Mouse (Mus musculus) urinary bladder, postnatal 10 days (tissue): Measurements from ENCODE around the gene Hlx.

Experiments used
- DNase-seq: peaks from one replicate; pipeline ENCODE4 v3.0.0; 2022; ENCODE audit warnings: low spot score

Hlx gene

DNA sequence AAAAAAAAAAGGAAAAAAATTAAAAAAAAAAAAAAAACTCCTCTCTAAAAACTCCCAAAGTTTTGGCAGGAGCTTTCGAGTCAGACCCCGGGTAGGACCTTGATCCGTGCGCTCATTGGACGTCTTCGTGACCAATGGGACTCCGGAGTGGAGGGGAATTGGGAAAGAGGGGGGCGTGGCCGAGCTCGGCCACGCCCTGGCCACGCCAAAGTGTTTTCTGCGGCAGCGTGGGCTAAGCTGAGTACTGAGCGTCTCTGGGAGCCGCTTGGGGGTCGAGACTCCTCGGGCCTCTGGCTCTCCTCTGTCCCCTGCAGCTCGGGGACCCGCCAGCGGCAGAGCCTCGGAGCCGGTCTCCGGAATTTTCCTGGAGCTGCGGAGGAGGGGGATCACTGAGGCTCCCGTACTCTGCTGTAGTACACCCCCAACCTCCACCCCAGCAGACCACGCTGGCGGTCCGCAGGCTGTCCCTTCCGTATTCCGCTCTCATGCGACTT lies at the start of gene Hlx:
Hlx (minus strand) TSS at position 64 of the 494 bp plus-strand sequence.
- no peak for DNase-seq

DNA sequence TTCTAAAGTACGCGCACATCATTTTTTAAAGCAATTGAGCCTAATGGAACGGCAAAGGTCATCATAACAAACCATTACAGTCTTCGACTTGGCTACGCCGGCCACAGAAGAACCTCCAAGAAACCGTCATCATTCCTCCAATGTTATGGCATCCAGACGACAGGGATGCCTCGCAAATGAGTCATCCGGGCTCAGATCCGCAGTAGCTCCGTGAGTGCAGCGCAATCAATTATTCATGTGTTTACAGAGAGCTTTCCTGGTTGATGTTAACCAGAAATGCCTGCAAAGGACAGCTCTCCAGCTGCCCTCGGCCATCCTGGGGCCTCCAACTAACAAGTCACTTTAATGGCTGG lies 49.7 kb upstream of the Hlx start:
- DNase-seq = no peak

DNA sequence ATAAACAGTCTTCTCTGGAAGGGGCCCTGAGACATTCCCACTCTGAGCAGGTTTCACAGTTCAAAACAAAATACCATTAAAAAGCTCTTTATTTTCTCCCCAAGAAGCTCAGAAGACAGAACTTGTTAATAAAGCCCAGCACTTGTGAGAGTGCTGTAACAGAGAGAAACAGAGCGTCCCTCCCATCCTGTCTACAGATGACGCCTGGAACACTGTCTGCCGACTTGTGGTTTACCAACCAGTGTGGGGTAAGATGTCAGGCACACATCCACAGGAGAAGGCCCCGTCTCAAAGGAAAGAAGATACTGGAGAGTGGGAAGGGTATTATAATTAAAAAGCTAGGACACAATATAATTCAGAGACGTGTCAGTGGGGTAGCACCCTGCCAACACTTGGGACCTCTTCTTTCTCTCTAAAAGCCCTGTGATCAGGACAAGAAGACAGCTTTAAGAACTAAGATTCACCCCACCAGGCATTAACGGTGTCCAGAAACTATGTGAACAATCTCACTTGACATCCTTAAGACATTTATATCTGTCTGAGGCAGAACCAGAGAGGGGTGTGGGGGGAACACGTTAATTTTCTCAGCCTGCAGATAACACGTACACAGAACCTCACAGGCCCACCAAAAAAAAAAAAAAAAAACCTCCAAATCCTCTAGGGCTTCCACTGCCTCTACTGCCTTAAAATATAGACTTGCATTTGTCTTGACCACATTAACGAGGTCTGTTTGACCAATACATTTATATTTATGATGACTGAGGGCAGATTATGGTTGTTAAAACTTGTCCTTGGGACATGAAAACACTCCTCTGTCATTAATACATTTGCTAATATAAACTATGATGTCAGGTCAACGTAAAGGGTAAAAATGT lies 49.1 kb upstream of the Hlx start:
- DNase-seq = no peak

DNA sequence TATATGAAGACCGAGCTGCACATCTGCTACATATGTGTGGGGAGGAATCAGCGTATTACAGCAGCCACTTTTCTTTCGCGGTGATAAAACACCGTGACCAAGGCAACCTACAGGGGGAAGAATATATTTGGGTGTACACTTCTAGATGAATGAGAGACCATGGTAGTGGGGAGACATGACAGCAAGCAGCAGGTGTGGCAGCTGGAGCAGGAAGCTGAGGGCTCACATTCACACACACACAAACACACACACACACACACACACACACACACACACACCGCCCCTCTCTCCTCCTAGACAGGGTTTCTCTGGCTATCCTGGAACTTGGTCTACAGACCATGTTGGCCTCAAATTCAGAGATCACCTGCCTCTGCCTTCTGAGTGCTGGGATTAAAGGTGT lies 45.7 kb upstream of the Hlx start:
- DNase-seq = no peak

DNA sequence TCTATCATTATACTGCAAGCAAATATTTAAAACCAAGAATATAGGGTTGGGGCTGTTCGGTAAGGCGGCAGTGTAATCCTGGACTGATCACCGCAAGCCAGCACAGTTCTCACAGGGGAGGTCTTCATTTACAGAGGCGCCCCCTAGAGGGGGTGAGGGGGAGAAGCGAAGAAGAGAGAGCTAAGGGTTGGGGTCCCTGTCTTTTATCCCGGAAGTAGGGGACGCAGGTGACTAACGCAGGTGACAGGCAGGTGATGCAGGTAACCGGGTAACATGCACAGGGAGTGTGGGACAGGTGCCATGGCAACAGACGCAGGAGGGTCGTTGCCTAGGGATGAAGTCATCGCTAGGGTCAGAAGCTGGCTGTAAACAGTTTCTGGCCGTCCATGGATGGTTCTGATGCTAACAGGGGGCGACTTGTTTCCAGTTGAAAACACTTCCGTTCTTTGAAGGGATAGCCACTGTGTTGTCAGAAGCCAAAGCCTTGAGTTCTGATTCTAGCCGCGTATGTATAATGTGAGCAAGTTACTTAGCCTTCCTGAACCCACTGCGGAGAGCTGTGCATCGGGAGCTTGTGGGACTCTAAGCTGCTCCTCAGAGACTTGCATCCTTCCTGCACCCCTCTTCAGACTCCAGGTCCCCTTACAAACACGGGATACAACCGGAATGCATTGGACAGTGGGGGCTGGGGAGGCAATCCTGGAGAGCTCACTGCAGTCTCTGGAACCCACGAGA lies 44.8 kb upstream of the Hlx start:
- no peak for DNase-seq

DNA sequence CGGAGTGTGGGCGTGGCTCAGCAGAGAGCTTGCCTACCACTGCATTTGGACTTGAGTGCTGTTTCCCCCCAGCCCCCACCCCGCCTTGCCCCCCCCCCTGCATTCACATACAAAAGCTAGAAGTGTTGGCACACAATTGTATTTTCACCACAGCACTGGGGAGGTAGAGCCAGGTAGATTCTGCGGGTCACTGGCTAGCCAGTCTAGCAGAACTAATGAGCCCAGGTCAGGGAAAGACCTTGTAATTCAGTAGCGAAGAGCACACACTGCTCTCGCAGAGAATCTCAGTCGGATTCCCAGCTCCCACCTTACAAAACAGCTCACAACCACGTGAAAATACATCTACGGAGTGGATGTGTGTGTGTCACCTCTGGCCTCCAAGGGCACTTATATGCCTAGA lies 42.9 kb upstream of the Hlx start:
- no peak for DNase-seq

DNA sequence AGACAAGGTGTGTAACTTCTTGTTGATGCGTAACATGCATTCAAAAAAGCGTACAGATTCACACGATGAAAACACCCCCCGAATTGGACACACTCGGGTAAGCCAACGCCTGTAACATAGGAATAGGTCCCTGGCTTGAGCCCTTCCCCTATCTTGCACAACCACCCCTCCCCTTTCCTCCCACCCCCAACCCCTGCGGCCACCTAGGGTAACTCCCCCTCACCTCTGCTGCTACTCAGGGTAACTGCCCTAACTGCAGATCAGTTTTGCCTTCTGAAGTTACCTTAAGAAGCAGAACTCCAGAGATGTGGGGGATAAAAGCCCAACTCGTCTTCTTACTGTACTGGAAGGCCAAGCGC lies 39.5 kb upstream of the Hlx start:
- no peak for DNase-seq

DNA sequence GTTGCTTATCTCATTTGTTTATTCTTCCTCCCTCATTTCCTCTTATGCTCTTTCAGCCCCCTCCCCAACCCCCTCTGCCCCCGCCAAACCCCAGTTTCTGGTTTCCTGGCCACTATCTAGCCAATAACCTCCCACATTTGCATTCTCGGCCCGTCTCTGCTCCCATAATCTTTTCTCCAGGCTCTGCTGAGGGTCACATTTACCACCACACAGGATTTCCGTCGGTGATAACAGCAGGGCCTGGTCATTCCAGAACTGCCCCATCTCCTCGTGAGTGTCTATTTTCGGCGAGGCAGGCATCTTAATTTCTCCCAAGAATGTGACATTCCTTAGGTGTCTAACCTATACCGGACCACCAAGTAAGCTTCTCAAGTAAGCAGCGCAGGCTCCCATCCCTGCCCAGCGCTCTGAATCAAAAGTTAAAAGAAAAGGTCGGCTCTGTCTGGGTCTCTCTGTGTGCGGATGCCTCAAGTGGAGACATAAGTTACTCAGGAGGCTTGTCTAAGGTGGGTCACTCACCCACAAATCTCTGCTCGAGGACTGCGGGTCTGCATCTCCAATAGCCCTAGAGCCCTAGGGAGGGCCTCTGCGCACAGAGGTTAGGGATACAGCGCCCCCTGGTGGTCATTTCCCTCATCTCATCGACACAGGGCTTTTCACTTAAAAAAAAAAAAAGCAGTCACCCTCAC lies 38.9 kb upstream of the Hlx start:
- DNase-seq = peak; percentile 53

DNA sequence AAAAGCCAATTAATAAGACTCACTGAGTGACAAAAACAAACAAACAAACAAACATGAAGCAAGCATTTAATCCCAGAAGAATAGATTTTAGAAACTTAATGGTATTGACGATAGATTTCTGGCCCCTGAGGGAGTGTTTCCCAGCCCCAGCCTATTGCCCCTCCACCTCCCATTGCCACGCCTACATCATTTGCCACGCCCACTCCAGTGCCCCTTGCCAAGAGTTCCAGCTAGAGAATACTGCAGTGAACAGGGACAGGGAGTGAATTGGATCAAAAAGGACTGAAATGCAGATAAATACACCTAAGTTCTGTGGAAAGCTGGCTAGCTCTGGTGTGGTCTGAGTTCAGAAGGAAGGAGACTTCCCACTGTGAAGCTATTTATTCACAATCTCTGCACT lies 31.4 kb upstream of the Hlx start:
- no peak for DNase-seq

DNA sequence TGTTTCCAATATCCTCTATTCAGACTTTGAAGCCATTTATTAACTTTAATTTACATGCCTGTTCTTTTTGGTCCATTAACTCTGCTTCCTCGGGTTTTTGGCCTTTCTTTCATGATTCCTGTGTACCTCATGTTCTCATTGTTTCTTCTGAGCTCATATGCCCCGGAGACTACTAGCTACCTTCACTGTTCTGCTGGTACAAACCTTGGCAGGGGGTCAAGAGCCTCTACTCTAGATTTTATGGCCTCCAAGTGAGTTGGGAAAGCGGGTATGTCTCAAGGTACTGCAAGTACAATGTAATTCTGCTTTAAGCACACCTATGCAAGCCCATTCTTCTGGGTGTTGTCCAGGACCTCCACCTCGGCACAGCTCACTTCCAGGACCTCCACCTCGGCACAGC lies 30.5 kb upstream of the Hlx start:
- DNase-seq = no peak

DNA sequence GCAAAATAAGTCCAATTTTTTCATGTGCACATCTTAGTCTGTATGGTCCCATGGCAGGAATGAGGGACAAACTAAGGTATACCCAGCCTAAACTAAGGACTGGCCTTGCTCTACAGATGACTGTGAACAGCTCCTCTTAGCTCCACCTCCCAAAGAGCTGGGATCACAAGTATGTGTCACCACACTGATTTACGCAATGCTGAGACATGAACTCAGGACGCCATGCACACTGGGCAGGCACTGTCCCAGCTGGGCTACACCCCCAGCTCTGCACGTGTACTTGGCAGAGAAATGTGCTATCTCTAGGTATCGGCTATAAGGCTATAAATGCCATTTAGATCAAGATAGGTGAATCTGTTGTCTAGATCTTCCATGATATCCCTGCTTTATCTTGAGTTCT lies 29.6 kb upstream of the Hlx start:
- no peak for DNase-seq

DNA sequence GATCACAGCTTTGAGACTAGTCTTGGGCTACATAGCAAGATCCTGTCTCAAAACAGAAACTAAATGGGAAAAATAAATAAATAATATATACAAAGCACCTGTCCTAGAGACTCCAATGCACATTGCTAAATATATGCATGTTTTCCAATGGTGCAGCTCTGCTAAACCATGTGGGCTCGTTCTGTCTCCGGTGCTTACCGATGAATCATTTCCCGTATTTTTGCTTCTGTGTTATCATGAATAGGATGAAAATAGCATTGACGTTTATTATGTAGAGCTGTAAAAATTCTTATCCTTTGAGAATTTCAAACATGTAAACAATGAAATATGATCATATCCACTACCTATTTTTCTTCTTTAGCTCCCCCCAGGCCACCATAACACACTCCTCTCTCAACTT lies 20.3 kb upstream of the Hlx start:
- DNase-seq = no peak

DNA sequence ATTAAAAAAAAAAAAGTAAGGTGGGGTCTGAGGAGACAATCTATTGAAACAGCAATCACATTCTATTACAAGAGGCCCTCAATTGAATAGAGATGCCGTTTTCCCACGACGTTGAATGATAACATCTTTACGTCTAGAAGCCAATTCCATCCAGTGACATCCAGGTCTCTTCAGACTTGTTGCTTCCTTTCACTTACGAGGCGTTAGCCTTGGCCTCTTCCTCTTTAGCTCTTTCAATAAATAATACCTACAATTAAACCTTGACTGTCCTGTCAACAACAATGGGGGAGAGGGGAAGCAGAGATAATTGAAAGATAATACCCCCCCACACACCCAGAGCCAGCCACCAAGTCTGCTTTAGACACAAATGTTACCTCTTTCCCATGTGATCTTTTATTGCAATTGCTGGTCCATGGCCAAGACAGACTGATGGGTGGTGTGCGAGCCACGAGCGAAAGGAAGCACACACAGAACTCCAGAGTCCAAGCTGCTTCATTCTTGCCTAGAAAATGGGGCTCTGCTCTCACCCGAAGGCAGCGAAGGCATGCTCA lies 17.8 kb upstream of the Hlx start:
- DNase-seq = no peak

DNA sequence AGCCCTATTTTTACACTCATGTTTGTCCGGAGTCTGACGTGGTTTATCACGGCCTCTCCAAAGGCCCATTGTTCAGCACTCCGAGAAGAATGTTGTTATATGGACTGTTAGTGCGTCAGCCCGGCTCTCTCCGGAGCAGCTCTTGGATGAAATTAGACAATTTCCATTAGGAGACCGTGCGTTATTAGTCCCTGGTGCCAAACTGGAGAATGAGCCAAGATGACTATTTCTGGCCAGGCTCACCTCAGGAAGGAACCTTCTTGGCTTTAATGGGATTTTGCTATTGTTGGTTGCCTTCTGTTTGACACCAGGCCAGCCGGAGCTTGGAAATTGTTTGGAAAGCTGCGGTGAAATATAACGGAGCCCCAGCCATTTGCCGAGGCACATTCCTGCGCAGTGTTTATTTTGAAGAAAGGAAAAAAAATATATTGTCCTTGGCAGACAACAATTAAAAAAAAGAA lies 16.3 kb upstream of the Hlx start:
- DNase-seq = no peak

DNA sequence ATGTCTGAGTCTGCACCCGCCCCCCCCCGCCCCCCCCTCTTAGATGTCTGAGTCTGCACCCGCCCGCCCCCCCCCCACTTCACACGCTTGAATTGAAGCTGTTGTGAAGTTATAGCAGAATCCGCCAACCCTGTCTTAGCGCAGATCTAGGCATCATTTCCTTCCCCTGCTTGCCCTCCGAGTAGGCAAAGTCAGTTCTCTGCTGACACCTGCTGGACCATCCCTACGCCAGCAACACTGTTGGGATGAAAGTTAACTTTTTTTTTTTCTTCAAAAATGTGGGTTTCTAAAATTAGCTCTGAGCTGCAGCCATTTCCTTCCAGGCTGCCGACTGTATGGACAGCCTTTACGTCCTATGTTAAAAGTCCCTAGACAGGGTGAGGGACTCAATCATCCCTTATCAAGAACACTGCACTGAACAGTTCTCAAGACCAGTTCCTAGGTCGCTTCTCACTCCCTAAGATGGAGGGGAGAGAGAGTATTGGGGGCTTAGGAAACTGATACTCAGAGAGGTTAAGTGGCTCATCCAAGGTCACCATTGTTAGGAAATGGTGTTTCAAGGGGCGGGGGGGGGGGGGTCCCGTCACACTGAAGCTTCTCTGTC lies 5.6 kb upstream of the Hlx start:
- DNase-seq = no peak

DNA sequence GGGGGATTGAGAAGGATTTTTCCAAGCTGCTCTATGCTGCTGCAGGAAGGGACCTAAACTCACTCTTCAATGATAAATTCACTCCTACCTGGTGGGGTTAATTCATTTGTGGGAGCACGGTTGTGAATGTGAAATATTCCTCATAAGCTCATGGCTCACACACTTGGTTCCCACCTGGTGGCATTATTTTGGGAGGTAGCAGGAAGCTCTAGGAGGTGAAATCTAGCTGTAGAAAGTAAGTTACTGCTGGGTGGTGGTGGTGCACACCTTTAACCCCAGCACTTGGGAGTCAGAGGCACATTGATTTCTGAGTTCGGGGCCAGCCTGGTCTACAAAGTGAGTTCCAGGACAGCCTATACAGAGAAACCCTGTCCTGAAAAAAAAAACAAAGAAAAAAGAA lies 4.8 kb upstream of the Hlx start:
- DNase-seq = no peak

DNA sequence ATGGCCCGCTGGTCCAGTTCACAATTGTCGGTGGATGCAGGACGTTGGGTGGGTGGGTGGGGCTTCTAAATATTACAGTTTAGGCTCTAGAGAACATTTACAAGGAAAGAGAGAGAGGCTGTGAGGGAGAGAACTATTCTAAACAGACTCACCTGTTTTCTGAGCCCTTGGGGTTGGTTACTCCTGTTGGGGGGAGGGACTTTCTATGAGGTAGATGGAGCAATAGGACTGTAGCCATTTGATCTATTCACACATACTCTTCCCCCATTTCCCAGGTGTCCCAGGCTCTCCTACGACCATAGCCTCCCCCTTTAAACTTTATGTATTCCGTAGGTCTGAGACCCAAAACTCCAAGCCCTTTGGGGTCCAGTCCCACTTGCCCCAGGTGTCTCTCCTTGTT lies 3.8 kb upstream of the Hlx start:
- DNase-seq = no peak

DNA sequence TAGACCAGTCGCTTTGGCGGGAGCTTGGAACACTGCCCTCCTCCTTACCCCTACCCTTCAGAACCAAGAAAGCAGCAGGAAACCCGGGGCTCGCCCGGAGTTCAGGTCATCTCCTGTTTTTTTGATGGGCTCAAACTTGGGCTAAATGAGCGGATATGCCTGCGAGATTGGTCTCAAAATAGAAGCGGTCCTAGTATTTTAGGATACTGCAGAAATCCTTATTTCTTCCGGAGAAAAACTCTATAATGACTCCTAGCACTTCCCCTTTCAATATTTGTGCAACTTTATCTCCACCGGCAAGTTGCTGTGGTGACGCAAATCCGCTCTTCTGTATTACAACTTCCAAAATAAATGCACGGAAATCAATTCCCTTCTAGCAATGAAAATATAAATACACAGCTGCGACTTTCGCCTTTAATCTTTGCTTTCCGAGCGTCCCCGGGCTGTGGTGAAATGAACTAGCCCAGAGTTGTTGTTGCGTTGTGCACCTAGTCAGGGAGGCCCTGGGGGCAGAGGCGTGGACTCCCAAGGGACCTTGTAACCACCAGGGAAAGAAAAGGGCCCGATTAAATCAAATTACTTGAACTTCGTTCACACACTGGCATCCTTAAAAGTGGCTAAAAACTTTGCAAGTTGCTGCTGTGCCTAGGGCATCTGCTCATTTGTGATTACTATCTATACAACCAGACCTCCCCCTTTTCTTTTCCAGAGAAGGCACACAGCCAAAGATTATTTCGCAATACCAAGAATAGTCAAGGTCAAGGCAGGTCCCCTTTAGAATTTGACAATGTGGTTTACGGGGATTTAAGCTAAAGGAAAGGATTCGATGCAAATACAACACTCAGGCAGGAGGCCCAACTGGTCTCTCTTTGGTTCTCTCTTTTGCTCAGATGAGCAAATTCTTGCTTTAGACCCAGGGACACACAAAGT lies 2.8 kb upstream of the Hlx start:
- DNase-seq = no peak

DNA sequence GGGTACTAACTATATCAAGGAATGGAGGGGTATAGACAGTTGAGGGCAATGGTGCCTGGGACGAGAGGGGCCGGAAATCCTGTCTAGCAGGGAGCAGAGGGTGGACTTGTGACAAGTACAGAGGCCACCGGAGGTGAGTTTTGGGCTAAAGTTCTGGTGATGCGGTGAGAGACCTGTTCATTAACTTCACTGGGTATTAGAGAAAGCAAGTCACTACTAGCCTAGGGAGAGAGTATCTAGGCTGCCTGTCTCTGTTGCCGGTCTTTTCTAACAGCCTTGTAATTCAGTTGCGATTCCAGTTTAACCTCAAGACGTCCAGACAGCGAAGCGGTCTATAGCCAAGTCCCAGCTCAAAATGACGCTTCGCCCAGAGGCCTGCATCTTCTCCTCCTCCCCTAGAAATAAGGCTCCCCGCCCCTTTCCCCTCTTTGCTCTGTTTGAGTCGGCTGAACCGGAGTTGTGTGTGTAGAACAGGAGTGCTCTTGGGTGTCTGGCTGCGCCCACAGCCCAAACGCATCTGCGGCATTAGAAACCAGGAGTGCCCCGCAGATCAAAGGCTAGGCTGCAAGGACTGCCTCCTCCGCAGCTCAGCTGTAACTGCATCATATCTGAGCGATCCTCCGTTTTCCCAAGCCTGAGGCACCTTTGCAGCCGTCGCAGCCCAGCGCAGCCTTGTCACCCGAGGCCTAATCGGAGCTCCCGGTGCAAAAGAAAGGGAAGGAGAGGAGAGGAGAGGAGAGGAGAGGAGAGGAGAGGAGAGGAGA lies 1.8 kb upstream of the Hlx start:
- no peak for DNase-seq
